Comparison of ENCODE assay signal across 10 mouse cellular contexts in the genomic region with DNA sequence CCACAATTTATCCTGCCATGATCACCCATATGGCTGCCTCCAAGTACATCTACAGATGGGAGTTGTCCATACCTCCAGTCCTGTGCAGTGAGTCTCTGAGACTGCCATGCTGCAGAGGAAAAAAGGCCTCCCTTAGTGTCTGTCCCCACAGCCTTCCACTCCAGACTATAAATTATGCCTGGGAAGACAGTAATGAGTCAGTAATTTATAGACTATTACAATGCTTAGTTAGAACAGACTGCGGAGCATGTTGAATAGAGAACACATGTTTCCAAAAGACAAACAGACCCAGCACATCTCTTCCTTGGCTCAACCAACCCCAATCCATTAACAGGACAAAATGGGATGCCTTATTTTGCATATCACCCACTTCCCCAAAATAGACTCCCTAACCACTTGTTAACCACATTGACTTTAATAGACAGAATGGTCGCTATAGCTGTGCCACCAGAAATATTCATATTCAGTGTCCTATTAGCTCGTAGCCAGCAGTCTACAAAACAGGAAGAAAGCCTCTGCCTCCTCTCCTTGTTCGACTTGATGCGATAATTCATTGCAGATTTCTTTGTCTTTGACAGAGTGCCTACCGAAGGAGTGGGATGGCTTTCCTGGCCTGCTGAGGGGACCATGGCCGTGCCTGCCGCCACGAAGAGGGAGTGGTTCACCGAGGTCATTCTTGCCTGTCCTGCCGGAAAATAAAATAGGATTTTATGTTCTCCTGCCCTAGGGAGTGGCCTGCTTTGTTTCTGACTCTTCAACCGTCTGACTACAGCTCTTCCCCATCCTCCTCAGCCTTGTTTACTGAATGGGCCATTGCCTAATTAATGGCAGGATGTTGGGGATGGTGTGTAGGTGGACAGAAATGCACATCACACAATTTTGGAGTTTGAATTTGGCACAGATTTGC.
DNase-seq lines count a peak whose midpoint lies in the region; ATAC-seq and TF ChIP-seq lines count a peak whose summit lies in the region.
"Had no signal": no experiment of that assay in that cellular context is flagged by ENCODE, and none has a peak within 500 bp of the region (broad histone marks: within the 10 kb centered on the region; RNA-seq: fewer than 3 reads in every experiment).

No protein-coding gene starts in this region.

- peak overlapping the region; percentile 20; the same call in 1 of the 2 replicates for H3K27ac ChIP-seq in kidney, embryonic 15.5 days
- H3K27ac ChIP-seq in thymus, adult 2 months (ENCODE audit: control insufficient read depth, insufficient read depth, low read length): peak overlapping the region; percentile 100
- peak overlapping the region; percentile 65 for H3K27ac ChIP-seq in embryonic facial prominence, embryonic 15.5 days (replicated peaks)
- no peak overlapping the region for H3K27ac ChIP-seq in hindbrain, postnatal 0 days
- H3K27ac ChIP-seq: hindbrain, embryonic 10.5 days had no signal

- intact Hi-C loops in left cerebral cortex, postnatal 36 days (cut with DNase I): no loop called here

- H3K4me3 ChIP-seq in kidney, embryonic 15.5 days (replicated peaks): no peak overlapping the region
- H3K4me3 ChIP-seq in thymus, adult 2 months (ENCODE audit: control insufficient read depth, insufficient read depth, low read length): no peak overlapping the region
- H3K4me3 ChIP-seq in embryonic facial prominence, embryonic 15.5 days (replicated peaks): no peak overlapping the region
- no peak overlapping the region for H3K4me3 ChIP-seq in hindbrain, postnatal 0 days (ENCODE audit: low read length)
- H3K4me3 ChIP-seq: hindbrain, embryonic 10.5 days had no signal

- peaks cover 23% of the 10 kb centered on the region for H3K4me1 ChIP-seq in kidney, embryonic 15.5 days
- peaks cover 18% of the 10 kb centered on the region for H3K4me1 ChIP-seq in thymus, adult 2 months (replicated peaks; ENCODE audit: control insufficient read depth, insufficient read depth, low read length)
- peaks cover 25% of the 10 kb centered on the region for H3K4me1 ChIP-seq in embryonic facial prominence, embryonic 15.5 days
- H3K4me1 ChIP-seq in hindbrain, postnatal 0 days (ENCODE audit: insufficient read depth, low read length): no peaks in the 10 kb centered on the region

- TF ChIP-seq POLR2A in thymus, adult 2 months (IDR thresholded peaks at IDR 0.05; ENCODE audit: control insufficient read depth, extremely low read depth, insufficient read depth, low read length, poor library complexity): no peak

- TF ChIP-seq CTCF in thymus, adult 2 months (IDR thresholded peaks at IDR 0.05; ENCODE audit: borderline replicate concordance, control insufficient read depth, extremely low read depth, insufficient read depth, low read length, poor library complexity): no peak
- TF ChIP-seq CTCF in hindbrain, postnatal 0 days (IDR thresholded peaks at IDR 0.05; ENCODE audit: low read depth): no peak

- no peaks in the 10 kb centered on the region for H3K9me3 ChIP-seq in kidney, embryonic 15.5 days (replicated peaks)
- no peaks in the 10 kb centered on the region for H3K9me3 ChIP-seq in embryonic facial prominence, embryonic 15.5 days (replicated peaks)
- H3K9me3 ChIP-seq in hindbrain, postnatal 0 days (ENCODE audit: low read length): no peaks in the 10 kb centered on the region
- H3K9me3 ChIP-seq: hindbrain, embryonic 10.5 days had no signal

- ATAC-seq in kidney, embryonic 15.5 days (replicated peaks; ENCODE audit: low FRiP score): peak; percentile 66; the same call in 1 of the 2 replicates
- peak; percentile 39; the same call in 1 of the 2 replicates for ATAC-seq in embryonic facial prominence, embryonic 15.5 days (ENCODE audit: insufficient number of reproducible peaks, low FRiP score, low TSS enrichment, low read depth)
- ATAC-seq in hindbrain, postnatal 0 days: no peak

- no peak for DNase-seq in kidney, adult 8-10 months
- peak; percentile 5 for DNase-seq in thymus, adult 2 months
- no peak for DNase-seq in thymus, postnatal 0 days (ENCODE audit: low spot score)
- peak; percentile 11 for DNase-seq in telencephalon, adult 2 months (ENCODE audit: low read depth, low spot score)
- no peak for DNase-seq in left cerebral cortex, postnatal 36 days (ENCODE audit: low spot score in 2 of 2)
- DNase-seq in hindbrain, postnatal 0 days (ENCODE audit: low spot score): no peak

- H3K9ac ChIP-seq in kidney, embryonic 15.5 days: no peak overlapping the region
- H3K9ac ChIP-seq in embryonic facial prominence, embryonic 15.5 days: no peak overlapping the region
- no peak overlapping the region for H3K9ac ChIP-seq in hindbrain, postnatal 0 days (replicated peaks; ENCODE audit: low read length)

- no peak overlapping the region for H3K4me2 ChIP-seq in kidney, embryonic 15.5 days
- peak overlapping the region; percentile 25; the same call in 1 of the 2 replicates for H3K4me2 ChIP-seq in embryonic facial prominence, embryonic 15.5 days (replicated peaks)
- H3K4me2 ChIP-seq in hindbrain, postnatal 0 days (ENCODE audit: low read depth, low read length): no peak overlapping the region

- WGBS in kidney, embryonic 15.5 days: 19% methylated on average over 12 of the region's 12 CpGs
- 50% methylated on average over 12 of the region's 12 CpGs for WGBS in thymus, adult 2 months
- WGBS in embryonic facial prominence, embryonic 15.5 days: 28% methylated on average over 12 of the region's 12 CpGs
- WGBS in hindbrain, postnatal 0 days: 40% methylated on average over 12 of the region's 12 CpGs

- H3K27me3 ChIP-seq in kidney, embryonic 15.5 days: no peaks in the 10 kb centered on the region
- H3K27me3 ChIP-seq in thymus, adult 2 months (ENCODE audit: control insufficient read depth, insufficient read depth, low read length): no peaks in the 10 kb centered on the region
- H3K27me3 ChIP-seq in embryonic facial prominence, embryonic 15.5 days: no peaks in the 10 kb centered on the region
- no peaks in the 10 kb centered on the region for H3K27me3 ChIP-seq in hindbrain, postnatal 0 days (ENCODE audit: insufficient read depth, low read length)

- H3K36me3 ChIP-seq in kidney, embryonic 15.5 days: no peaks in the 10 kb centered on the region
- H3K36me3 ChIP-seq in thymus, adult 2 months (ENCODE audit: control insufficient read depth, insufficient read depth, low read length): no peaks in the 10 kb centered on the region
- no peaks in the 10 kb centered on the region for H3K36me3 ChIP-seq in embryonic facial prominence, embryonic 15.5 days
- H3K36me3 ChIP-seq in hindbrain, postnatal 0 days (ENCODE audit: insufficient read depth, low read length): no peaks in the 10 kb centered on the region
- H3K36me3 ChIP-seq: G1E; hindbrain, embryonic 10.5 days had no signal

Comparison
In these comparisons a context has a peak if more than half of its experiments do, and no peak if none do; other contexts are left out.
1. DNase-seq: peak in thymus, adult 2 months (single experiment) and telencephalon, adult 2 months (single experiment); none in kidney, adult 8-10 months (0 of 2), thymus, postnatal 0 days (single experiment), left cerebral cortex, postnatal 36 days (0 of 2) and hindbrain, postnatal 0 days (single experiment).